Mouse (Mus musculus): ENCODE results near the gene Olfr374. TPM values are rescaled to one million over a fixed set of nuclear protein-coding genes. Genes with fewer than 3 reads are reported as not detected.
"Not testable (repeated sequence)": the region's sequence is repeated elsewhere in the genome, so short reads cannot be mapped to it uniquely, and the experiment has no call there.

The Olfr374 gene
- 0.48 and 0.54 TPM in 2 replicates for total RNA-seq (2012; rRNA removed)

- in situ Hi-C loops (cut with MboI; ENCODE audit: low sequenced_read_pairs in 2 of 2, unreplicated experiment in 2 of 2): no loop called here
- Histone ChIP-seq H3K36me3 (ENCODE audit: control insufficient read depth, insufficient read depth, low read length, poor library complexity, severe bottlenecking) (no peaks in the 10 kb centered on the region), H3K9me3 (ENCODE audit: control insufficient read depth, insufficient read depth, low read depth, low read length) (no peaks in the 10 kb centered on the region), H3K4me1 (ENCODE audit: control insufficient read depth in 2 of 2, insufficient read depth in 2 of 2, low read length in 2 of 2, poor library complexity in 1 of 2) (no peaks in the 10 kb centered on the region), H3K9ac (ENCODE audit: insufficient read depth, low read depth, low read length, poor library complexity, severe bottlenecking) (no peak within 1 kb of the TSS), H3K4me3 (ENCODE audit: insufficient read depth in 1 of 2, low read depth in 1 of 2, low read length in 2 of 2, poor library complexity in 1 of 2, severe bottlenecking in 1 of 2) (no peak within 1 kb of the TSS), H3K27ac (ENCODE audit: insufficient read depth, low read depth, low read length, poor library complexity, severe bottlenecking) (no peak within 1 kb of the TSS)
- no peak for TF ChIP-seq ZNF384 (IDR thresholded peaks at IDR 0.05; ENCODE audit: low read depth, low read length)
- TF ChIP-seq CHD2 (IDR thresholded peaks at IDR 0.05; ENCODE audit: low read depth, low read length): no peak
- TF ChIP-seq ZC3H11A (IDR thresholded peaks at IDR 0.05; ENCODE audit: borderline replicate concordance, low read depth, low read length): no peak
- no peak for TF ChIP-seq MAFK (IDR thresholded peaks at IDR 0.05; ENCODE audit: insufficient read depth, low read depth, low read length)
- TF ChIP-seq HCFC1 (IDR thresholded peaks at IDR 0.05; ENCODE audit: borderline replicate concordance, insufficient read depth, low read length): no peak
- DNase-seq (ENCODE audit: low read depth, low spot score): no peak
These were observed at the start of gene Olfr374 for GRCm38 (mm10) chr8:72106740-72107139. Gene Olfr374, plus strand, starts transcription at chr8:72107040.

GRCm38 (mm10) chr8:72057643-72058042, 49.2 kb upstream of the Olfr374 start:
- in situ Hi-C loops (cut with MboI; ENCODE audit: low sequenced_read_pairs in 2 of 2, unreplicated experiment in 2 of 2); H3K4me1 ChIP-seq (ENCODE audit: control insufficient read depth in 2 of 2, insufficient read depth in 2 of 2, low read length in 2 of 2, poor library complexity in 1 of 2); H3K9me3 ChIP-seq (ENCODE audit: control insufficient read depth, insufficient read depth, low read depth, low read length); H3K9ac ChIP-seq (ENCODE audit: insufficient read depth, low read depth, low read length, poor library complexity, severe bottlenecking); DNase-seq (ENCODE audit: low read depth, low spot score); H3K27ac ChIP-seq (ENCODE audit: insufficient read depth, low read depth, low read length, poor library complexity, severe bottlenecking); H3K36me3 ChIP-seq (ENCODE audit: control insufficient read depth, insufficient read depth, low read length, poor library complexity, severe bottlenecking); H3K4me3 ChIP-seq (ENCODE audit: insufficient read depth in 1 of 2, low read depth in 1 of 2, low read length in 2 of 2, poor library complexity in 1 of 2, severe bottlenecking in 1 of 2): not testable (repeated sequence)

GRCm38 (mm10) chr8:72066819-72067399, 39.9 kb upstream of the Olfr374 start:
- H3K27ac ChIP-seq (ENCODE audit: insufficient read depth, low read depth, low read length, poor library complexity, severe bottlenecking); H3K36me3 ChIP-seq (ENCODE audit: control insufficient read depth, insufficient read depth, low read length, poor library complexity, severe bottlenecking); in situ Hi-C loops (cut with MboI; ENCODE audit: low sequenced_read_pairs in 2 of 2, unreplicated experiment in 2 of 2); DNase-seq (ENCODE audit: low read depth, low spot score); H3K4me3 ChIP-seq (ENCODE audit: insufficient read depth in 1 of 2, low read depth in 1 of 2, low read length in 2 of 2, poor library complexity in 1 of 2, severe bottlenecking in 1 of 2); H3K9me3 ChIP-seq (ENCODE audit: control insufficient read depth, insufficient read depth, low read depth, low read length); H3K4me1 ChIP-seq (ENCODE audit: control insufficient read depth in 2 of 2, insufficient read depth in 2 of 2, low read length in 2 of 2, poor library complexity in 1 of 2); H3K9ac ChIP-seq (ENCODE audit: insufficient read depth, low read depth, low read length, poor library complexity, severe bottlenecking): not testable (repeated sequence)

- H3K4me1 ChIP-seq (ENCODE audit: control insufficient read depth in 2 of 2, insufficient read depth in 2 of 2, low read length in 2 of 2, poor library complexity in 1 of 2); in situ Hi-C loops (cut with MboI; ENCODE audit: low sequenced_read_pairs in 2 of 2, unreplicated experiment in 2 of 2); H3K27ac ChIP-seq (ENCODE audit: insufficient read depth, low read depth, low read length, poor library complexity, severe bottlenecking); H3K9ac ChIP-seq (ENCODE audit: insufficient read depth, low read depth, low read length, poor library complexity, severe bottlenecking); H3K9me3 ChIP-seq (ENCODE audit: control insufficient read depth, insufficient read depth, low read depth, low read length); H3K36me3 ChIP-seq (ENCODE audit: control insufficient read depth, insufficient read depth, low read length, poor library complexity, severe bottlenecking); H3K4me3 ChIP-seq (ENCODE audit: insufficient read depth in 1 of 2, low read depth in 1 of 2, low read length in 2 of 2, poor library complexity in 1 of 2, severe bottlenecking in 1 of 2); DNase-seq (ENCODE audit: low read depth, low spot score): not testable (repeated sequence)
These were observed 24.0 kb upstream of the Olfr374 start, which contains the start of gene Olfr373 for GRCm38 (mm10) chr8:72082877-72083276. Gene Olfr373, plus strand, starts transcription at chr8:72083177.

- Histone ChIP-seq H3K4me1 (ENCODE audit: control insufficient read depth in 2 of 2, insufficient read depth in 2 of 2, low read length in 2 of 2, poor library complexity in 1 of 2) (no peaks in the 10 kb centered on the region), H3K27ac (ENCODE audit: insufficient read depth, low read depth, low read length, poor library complexity, severe bottlenecking) (no peak overlapping the region), H3K9me3 (ENCODE audit: control insufficient read depth, insufficient read depth, low read depth, low read length) (no peaks in the 10 kb centered on the region), H3K9ac (ENCODE audit: insufficient read depth, low read depth, low read length, poor library complexity, severe bottlenecking) (no peak overlapping the region), H3K36me3 (ENCODE audit: control insufficient read depth, insufficient read depth, low read length, poor library complexity, severe bottlenecking) (no peaks in the 10 kb centered on the region), H3K4me3 (ENCODE audit: insufficient read depth in 1 of 2, low read depth in 1 of 2, low read length in 2 of 2, poor library complexity in 1 of 2, severe bottlenecking in 1 of 2) (no peak overlapping the region)
- DNase-seq (ENCODE audit: low read depth, low spot score): no peak
- in situ Hi-C loops (cut with MboI; ENCODE audit: low sequenced_read_pairs in 2 of 2, unreplicated experiment in 2 of 2): no loop called here
- TF ChIP-seq MAFK (IDR thresholded peaks at IDR 0.05; ENCODE audit: insufficient read depth, low read depth, low read length): no peak
- no peak for TF ChIP-seq HCFC1 (IDR thresholded peaks at IDR 0.05; ENCODE audit: borderline replicate concordance, insufficient read depth, low read length)
- no peak for TF ChIP-seq ZNF384 (IDR thresholded peaks at IDR 0.05; ENCODE audit: low read depth, low read length)
- TF ChIP-seq ZC3H11A (IDR thresholded peaks at IDR 0.05; ENCODE audit: borderline replicate concordance, low read depth, low read length): no peak
- no peak for TF ChIP-seq CHD2 (IDR thresholded peaks at IDR 0.05; ENCODE audit: low read depth, low read length)
These were observed 22.1 kb upstream of the Olfr374 start for GRCm38 (mm10) chr8:72084744-72085143.

Measured in ES-E14 (cell line).